Mouse (Mus musculus) olfactory bulb, adult 2 months (tissue): ENCODE data around the gene Rho.

Experiments
- CTCF ChIP-seq: fragments of 200-500 bp; IDR thresholded peaks from 2 replicates; pipeline ENCODE4 v1.5.1; 2012; ENCODE audit warnings: low read depth, mild to moderate bottlenecking, low read length, moderate library complexity; ENCODE audit not compliant: insufficient read depth
- POLR2A ChIP-seq: fragments of 200-500 bp; IDR thresholded peaks from 2 replicates; pipeline ENCODE4 v1.6.1; 2012; ENCODE audit warnings: mild to moderate bottlenecking, low read depth, low read length, moderate library complexity; ENCODE audit not compliant: insufficient read depth

GRCm38 (mm10) chr6:115906455-115906854 lies 25.1 kb upstream of the Rho start:
- TF ChIP-seq CTCF, result no peak
- TF ChIP-seq POLR2A, result no peak
